Mouse (Mus musculus) erythroblast, embryonic 14.5 days (primary cell): Measurements from ENCODE around the gene Tmem82.

Experiments used
- GATA1 ChIP-seq: IDR thresholded peaks from 2 replicates; pipeline ENCODE4 v1.6.1; 2012; ENCODE audit warnings: low read length, inconsistent platforms, mixed read lengths
- TAL1 ChIP-seq: IDR thresholded peaks from 3 replicates; pipeline ENCODE4 v1.6.1; 2012; ENCODE audit warnings: low read length, inconsistent platforms, mixed read lengths

- no peak for TF ChIP-seq GATA1
- TF ChIP-seq TAL1, result no peak
Measured at GRCm38 (mm10) chr4:141649244-141649643, 30.8 kb upstream of the Tmem82 start.
